Mouse (Mus musculus) neural tube, embryonic 13.5 days (tissue): Measurements from ENCODE around the gene Zfp638. TPM values are rescaled to one million over a fixed set of nuclear protein-coding genes. Genes with fewer than 3 reads are reported as not detected.

Experiments used
- ATAC-seq: fragments of 200-750 bp; cut with Nextera tagmentation; 2 replicates; pipeline ENCODE4 v1.8.0; 2017; ENCODE audit warnings: low read depth, mild to moderate bottlenecking, moderate TSS enrichment, moderate library complexity
- H3K27ac ChIP-seq: fragments of 300-500 bp; sonication (generic); replicated peaks from 2 replicates; pipeline ENCODE4 v1.5.1; 2015; ENCODE audit warnings: moderate library complexity, mild to moderate bottlenecking, inconsistent platforms
- H3K27me3 ChIP-seq: fragments of 300-500 bp; sonication (generic); 2 replicates; pipeline ENCODE4 v1.6.1; 2015; ENCODE audit warnings: mild to moderate bottlenecking, inconsistent platforms
- H3K36me3 ChIP-seq: fragments of 300-500 bp; sonication (generic); 2 replicates; pipeline ENCODE4 v1.6.1; 2015; ENCODE audit warnings: mild to moderate bottlenecking, inconsistent platforms
- H3K4me1 ChIP-seq: fragments of 300-500 bp; sonication (generic); replicated peaks from 2 replicates; pipeline ENCODE4 v1.6.1; 2015; ENCODE audit warnings: inconsistent platforms
- H3K4me2 ChIP-seq: fragments of 300-500 bp; sonication (generic); 2 replicates; pipeline ENCODE4 v1.6.1; 2015; ENCODE audit warnings: inconsistent platforms, mild to moderate bottlenecking, moderate library complexity
- H3K4me3 ChIP-seq: fragments of 300-500 bp; sonication (generic); 2 replicates; pipeline ENCODE4 v1.5.1; 2015; ENCODE audit warnings: mild to moderate bottlenecking, inconsistent platforms
- H3K9ac ChIP-seq: fragments of 300-500 bp; sonication (generic); 2 replicates; pipeline ENCODE4 v1.6.1; 2015; ENCODE audit warnings: moderate library complexity, mild to moderate bottlenecking, inconsistent platforms
- H3K9me3 ChIP-seq: fragments of 300-500 bp; sonication (generic); 2 replicates; pipeline ENCODE4 v1.6.1; 2016; ENCODE audit warnings: inconsistent platforms
- WGBS: fragments of 180-500 bp; shearing (Covaris S2); methylation state at CpG from one replicate; pipeline ENCODE4 v1.1.7; 2015; 5-methylcytosine and 5-hydroxymethylcytosine counted together
- polyA plus RNA-seq: library from polyadenylated mRNA; unstranded; fragments of >200 nt; fragmentation: Nextera tagmentation; extraction: Ambion mirVana; gene quantifications from 2 replicates; pipeline ENCODE4 v1.2.1, GENCODE M21; 2015

The Zfp638 gene
- polyA plus RNA-seq, 1 experiment from 2014 or later: 77.2 TPM

DNA sequence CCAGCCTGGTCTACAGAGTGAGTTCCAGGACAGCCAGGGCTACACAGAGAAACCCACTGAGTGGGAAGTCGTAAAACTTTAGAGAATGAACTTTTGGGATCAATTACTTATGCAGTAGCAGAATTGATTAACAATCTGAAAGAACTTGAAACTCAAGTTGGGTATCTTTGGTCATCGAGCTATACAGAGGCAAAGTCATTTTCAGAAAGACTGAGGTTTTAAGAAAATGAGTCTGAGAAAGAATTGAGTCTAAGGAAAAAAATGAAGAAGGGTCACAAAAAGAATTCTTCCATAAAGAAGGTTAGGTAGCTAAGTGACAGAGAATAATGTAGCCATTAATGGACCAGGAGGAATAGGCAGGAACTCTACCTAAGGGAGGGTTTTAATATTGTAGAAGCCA, 24.8 kb downstream of the Zfp638 start:
- Histone ChIP-seq H3K27ac (no peak overlapping the region), H3K4me1 (no peaks in the 10 kb centered on the region), H3K9me3 (no peaks in the 10 kb centered on the region), H3K9ac (no peak overlapping the region), H3K36me3 (no peaks in the 10 kb centered on the region), H3K4me2 (no peak overlapping the region), H3K4me3 (no peak overlapping the region), H3K27me3 (no peaks in the 10 kb centered on the region)
- 83% methylated on average over 2 of the region's 2 CpGs for WGBS
- no peak for ATAC-seq

DNA sequence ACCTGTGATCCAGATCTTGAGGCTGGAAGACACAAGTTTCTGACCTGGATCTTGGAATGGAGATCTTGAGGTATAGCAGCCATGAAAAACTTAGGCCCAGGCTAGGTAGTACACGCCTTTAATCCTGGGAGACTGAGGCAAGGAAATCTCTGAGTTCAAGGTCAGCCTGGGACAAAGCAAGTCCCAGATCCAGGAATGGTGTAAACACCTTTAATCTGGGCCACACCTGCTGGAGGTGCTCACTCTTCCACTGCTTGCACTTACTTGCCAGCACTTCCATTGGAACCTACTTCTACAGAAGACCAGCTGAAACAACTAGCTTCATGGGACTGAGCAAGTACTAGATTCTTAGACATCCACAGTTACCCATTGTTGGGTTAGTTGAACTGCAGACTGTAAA, 26.2 kb downstream of the Zfp638 start:
- 85% methylated on average over 1 of the region's 1 CpGs for WGBS
- H3K36me3 ChIP-seq: no peaks in the 10 kb centered on the region

DNA sequence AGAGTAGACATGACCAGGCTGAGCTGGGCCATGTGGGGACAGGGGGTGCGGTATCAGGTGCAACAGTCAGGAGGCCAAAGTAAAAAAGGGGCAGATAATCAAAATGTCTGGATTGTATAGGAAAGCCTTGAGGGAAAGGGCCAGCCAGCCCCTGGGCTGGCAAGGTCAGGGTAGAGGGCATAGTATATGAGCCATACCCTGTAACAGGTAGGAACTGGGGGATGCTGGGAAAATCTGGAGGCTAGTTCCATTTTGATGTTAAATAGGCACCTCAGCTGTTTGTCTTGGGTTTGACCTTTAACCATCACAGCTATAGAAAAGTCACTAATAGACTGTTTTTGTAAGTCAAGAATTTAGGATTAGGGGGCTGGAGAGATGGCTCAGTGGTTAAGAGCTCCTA, 26.7 kb downstream of the Zfp638 start:
- no peak overlapping the region for H3K4me3 ChIP-seq
- no peak overlapping the region for H3K9ac ChIP-seq
- no peak overlapping the region for H3K4me2 ChIP-seq
- no peaks in the 10 kb centered on the region for H3K36me3 ChIP-seq
- no peaks in the 10 kb centered on the region for H3K9me3 ChIP-seq
- no peak overlapping the region for H3K27ac ChIP-seq
- 100% methylated on average over 1 of the region's 1 CpGs for WGBS
- no peaks in the 10 kb centered on the region for H3K4me1 ChIP-seq
- no peak for ATAC-seq
- H3K27me3 ChIP-seq: no peaks in the 10 kb centered on the region

More for the DNA sequence above, 26.2 kb downstream of the Zfp638 start:
- no peaks in the 10 kb centered on the region for H3K4me1 ChIP-seq
- H3K9me3 ChIP-seq: no peaks in the 10 kb centered on the region
- H3K4me3 ChIP-seq: no peak overlapping the region
- H3K9ac ChIP-seq: no peak overlapping the region
- no peak for ATAC-seq
- no peak overlapping the region for H3K4me2 ChIP-seq
- H3K27ac ChIP-seq: no peak overlapping the region
- H3K27me3 ChIP-seq: no peaks in the 10 kb centered on the region

DNA sequence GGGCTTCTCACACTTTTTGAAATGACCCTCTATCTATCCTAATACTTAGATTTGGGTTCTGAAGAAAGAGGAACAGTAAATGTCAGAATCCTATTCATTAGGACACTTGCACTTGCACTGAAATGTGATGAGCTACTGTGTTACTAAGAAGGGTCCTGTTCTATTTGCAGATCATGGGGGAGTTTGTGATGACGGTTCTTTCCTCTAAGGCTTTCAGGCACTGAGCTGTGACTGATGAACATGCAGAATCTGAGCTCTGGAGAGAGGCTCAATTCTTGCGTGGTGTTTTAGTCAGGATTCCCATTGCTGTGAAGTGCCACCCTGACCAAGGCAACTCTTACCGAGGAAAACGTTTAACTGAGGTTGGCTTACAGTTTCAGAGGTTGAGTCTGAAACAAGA, 32.2 kb downstream of the Zfp638 start:
- Histone ChIP-seq H3K9ac (no peak overlapping the region), H3K4me2 (no peak overlapping the region), H3K27ac (no peak overlapping the region), H3K4me1 (no peaks in the 10 kb centered on the region), H3K36me3 (no peaks in the 10 kb centered on the region), H3K4me3 (no peak overlapping the region), H3K9me3 (no peaks in the 10 kb centered on the region), H3K27me3 (no peaks in the 10 kb centered on the region)
- no peak for ATAC-seq
- WGBS: 72% methylated on average over 4 of the region's 4 CpGs

DNA sequence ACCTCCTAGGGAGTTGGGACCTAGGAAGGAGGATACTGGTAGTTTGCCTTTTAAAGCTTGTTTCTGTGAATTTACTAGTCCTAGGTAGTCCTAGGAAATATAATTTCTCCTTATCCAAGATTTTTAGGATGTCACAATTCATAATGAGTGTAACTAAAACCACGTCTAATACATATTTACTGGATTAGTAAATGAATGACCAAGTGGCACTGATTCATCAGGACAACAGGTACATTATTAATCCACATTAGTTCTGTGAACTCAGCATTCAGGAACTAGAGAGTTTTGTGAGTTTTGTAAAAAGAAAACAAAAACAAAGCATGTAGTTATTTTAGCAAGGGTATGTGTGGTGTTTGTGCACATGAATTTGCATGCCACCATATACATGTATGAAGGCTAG, 38.4 kb downstream of the Zfp638 start:
- no peaks in the 10 kb centered on the region for H3K36me3 ChIP-seq
- no peak overlapping the region for H3K4me3 ChIP-seq
- no peak overlapping the region for H3K9ac ChIP-seq
- WGBS: 66% methylated on average over 1 of the region's 1 CpGs
- H3K4me1 ChIP-seq: no peaks in the 10 kb centered on the region
- no peaks in the 10 kb centered on the region for H3K27me3 ChIP-seq
- ATAC-seq: no peak
- H3K9me3 ChIP-seq: no peaks in the 10 kb centered on the region
- no peak overlapping the region for H3K27ac ChIP-seq
- no peak overlapping the region for H3K4me2 ChIP-seq

DNA sequence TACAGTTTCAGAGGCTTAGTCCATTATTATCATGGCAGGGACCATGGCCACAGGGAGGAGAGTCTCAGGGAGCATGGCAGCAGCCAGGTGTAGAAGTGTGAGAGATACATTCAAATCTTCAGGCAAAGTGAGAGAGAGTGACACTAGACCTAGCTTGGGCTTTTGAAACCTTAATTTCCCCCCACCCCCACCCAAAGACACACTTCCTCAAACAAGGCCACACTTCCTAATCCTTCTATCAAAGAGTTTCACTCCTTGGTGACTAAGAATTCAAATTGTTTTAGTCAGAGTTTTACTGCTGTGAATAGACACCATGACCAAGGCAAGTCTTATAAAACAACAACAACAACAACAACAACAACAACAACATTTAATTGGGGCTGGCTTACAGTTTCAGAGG, 39.8 kb downstream of the Zfp638 start:
- no peaks in the 10 kb centered on the region for H3K36me3 ChIP-seq
- H3K27me3 ChIP-seq: no peaks in the 10 kb centered on the region
- H3K4me1 ChIP-seq: no peaks in the 10 kb centered on the region
- no peaks in the 10 kb centered on the region for H3K9me3 ChIP-seq
- H3K4me3 ChIP-seq: no peak overlapping the region
- no peak overlapping the region for H3K27ac ChIP-seq
- no peak for ATAC-seq
- no peak overlapping the region for H3K9ac ChIP-seq
- no peak overlapping the region for H3K4me2 ChIP-seq

DNA sequence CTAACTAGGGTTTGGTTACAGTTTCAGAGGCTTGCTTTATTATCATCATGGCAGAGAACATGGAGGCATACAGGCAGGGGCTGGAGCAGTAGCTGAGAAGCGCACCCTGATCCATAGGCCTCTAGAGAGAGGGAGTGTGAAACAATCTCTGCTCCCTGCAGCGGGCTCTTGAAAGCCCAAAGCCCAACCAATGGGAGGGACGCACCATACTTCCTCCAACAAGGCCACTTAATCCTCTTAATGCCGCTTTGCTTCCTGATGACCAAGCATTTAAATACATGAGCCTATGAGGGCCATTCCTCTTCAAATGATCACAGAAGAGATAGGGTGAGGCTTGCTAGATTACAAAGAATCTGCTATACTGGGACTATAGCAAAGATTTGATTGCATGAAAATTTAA, 41.5 kb downstream of the Zfp638 start:
- no peak overlapping the region for H3K4me3 ChIP-seq
- H3K4me2 ChIP-seq: no peak overlapping the region
- H3K4me1 ChIP-seq: no peaks in the 10 kb centered on the region
- no peaks in the 10 kb centered on the region for H3K27me3 ChIP-seq
- H3K9ac ChIP-seq: no peak overlapping the region
- H3K36me3 ChIP-seq: no peaks in the 10 kb centered on the region
- ATAC-seq: no peak
- 35% methylated on average over 4 of the region's 4 CpGs for WGBS
- H3K9me3 ChIP-seq: no peaks in the 10 kb centered on the region
- no peak overlapping the region for H3K27ac ChIP-seq

DNA sequence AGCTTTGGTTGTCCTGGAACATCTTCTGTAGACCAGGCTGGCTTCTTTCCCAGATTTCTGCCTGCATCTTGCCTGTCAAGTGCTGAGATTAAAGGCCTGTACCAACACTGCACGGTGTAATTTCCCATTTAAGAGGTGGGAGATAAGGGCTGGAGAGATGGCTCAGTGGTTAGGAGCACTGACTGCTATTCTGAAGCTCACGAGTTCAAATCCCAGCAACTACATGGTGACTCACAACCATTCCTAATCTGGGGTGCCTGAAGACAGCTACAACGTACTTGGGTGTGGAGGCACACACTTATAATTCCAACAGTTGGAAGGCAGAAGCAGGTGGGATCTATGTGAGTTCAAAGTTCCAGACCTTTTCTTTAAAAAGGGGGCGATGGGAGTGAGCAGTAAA, 46.8 kb downstream of the Zfp638 start:
- ATAC-seq: peak; percentile 19; the same call in 1 of the 2 replicates
- Histone ChIP-seq H3K4me3 (peak overlapping the region; percentile 94), H3K9me3 (no peaks in the 10 kb centered on the region), H3K27me3 (no peaks in the 10 kb centered on the region), H3K27ac (no peak overlapping the region), H3K4me1 (peaks cover 7% of the 10 kb centered on the region; the same call in 1 of the 2 replicates), H3K9ac (no peak overlapping the region), H3K36me3 (no peaks in the 10 kb centered on the region), H3K4me2 (peak overlapping the region; percentile 70)
- WGBS: 47% methylated on average over 4 of the region's 4 CpGs

DNA sequence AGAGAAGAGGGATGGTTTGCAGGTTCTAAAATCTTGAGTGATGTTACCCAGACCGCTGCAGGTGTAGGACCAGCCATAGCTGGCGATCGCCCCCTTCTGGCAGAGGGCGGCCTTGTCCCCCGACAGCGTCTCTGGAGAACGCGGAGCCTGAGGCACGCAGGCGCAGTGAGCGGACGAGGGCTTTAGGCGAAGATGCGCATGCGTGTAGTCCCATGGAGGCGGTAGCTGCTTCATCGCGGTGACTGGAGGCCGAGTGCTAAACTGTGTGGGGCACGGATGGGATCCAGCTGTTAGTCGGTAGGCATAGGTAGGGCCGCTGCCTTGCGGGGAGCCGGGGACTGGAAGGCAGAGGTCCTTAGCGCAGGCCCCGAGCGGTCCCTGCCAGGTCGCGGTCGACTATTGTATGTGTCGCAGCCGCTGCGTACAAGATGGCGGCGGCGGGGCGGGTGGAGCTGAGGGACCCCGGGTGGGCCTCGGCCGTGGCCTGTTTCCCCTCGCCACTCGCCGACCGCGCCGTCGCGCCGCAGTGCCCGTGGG, 47.3 kb downstream of the Zfp638 start:
- Histone ChIP-seq H3K9ac (peak overlapping the region; percentile 99), H3K27me3 (no peaks in the 10 kb centered on the region), H3K4me3 (peak overlapping the region; percentile 94), H3K4me2 (peak overlapping the region; percentile 70), H3K9me3 (no peaks in the 10 kb centered on the region), H3K4me1 (peaks cover 7% of the 10 kb centered on the region; the same call in 1 of the 2 replicates), H3K27ac (peak overlapping the region; percentile 99), H3K36me3 (no peaks in the 10 kb centered on the region)
- WGBS: under 1% methylated on average over 32 of the region's 50 CpGs
- ATAC-seq: peak; percentile 96

DNA sequence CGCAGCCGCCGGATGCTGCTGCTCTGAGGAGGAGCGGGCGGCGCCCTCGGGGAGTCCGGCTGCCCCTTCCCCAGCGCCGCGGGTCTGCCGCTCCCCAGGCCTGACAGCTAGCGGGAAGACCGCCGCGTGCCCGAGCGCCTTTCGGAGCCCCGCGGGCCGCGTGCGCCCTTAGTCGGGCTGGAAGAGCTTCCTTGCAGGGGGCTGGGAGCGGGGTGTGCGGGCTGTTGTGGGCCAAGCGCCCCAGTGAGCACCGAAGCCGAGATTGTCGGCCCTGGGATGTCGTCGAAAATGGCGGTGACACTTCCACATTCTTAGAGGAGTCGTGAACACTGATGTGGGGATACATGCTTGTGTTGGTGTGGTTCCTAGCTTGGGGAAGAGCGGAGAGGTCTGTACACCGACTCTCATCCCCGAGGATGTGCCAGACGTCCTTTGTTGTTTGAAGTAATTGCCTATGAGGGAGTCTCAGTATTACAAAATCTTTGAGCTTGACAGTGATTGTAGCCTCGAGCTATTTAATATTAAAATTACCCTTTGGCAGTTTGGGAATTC, 47.9 kb downstream of the Zfp638 start:
- ATAC-seq: peak; percentile 83
- Histone ChIP-seq H3K36me3 (no peaks in the 10 kb centered on the region), H3K9ac (peak overlapping the region; percentile 99), H3K27me3 (no peaks in the 10 kb centered on the region), H3K27ac (peak overlapping the region; percentile 99), H3K4me2 (peak overlapping the region; percentile 70), H3K4me1 (peaks cover 7% of the 10 kb centered on the region; the same call in 1 of the 2 replicates), H3K4me3 (peak overlapping the region; percentile 94), H3K9me3 (no peaks in the 10 kb centered on the region)
- WGBS: under 1% methylated on average over 28 of the region's 40 CpGs

DNA sequence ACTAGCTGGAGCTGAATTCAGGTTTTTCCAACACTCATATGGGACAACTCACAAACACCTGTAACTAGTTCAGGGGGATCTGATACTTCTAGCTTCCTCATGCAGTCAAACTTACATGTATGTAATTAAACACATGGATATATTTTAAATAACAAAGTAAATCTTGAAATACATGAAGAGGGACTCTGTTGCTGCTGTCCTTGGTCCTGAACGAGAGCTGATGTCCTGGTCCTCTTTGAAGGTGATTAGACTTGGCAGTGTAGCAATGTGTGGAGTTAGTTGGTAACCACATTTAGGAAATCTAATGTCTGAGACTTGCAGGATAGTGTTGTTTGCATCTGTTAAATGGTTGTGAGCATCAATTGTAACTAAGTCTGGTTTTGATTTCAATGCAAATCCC, 60.5 kb downstream of the Zfp638 start:
- H3K4me2 ChIP-seq: no peak overlapping the region
- no peaks in the 10 kb centered on the region for H3K9me3 ChIP-seq
- no peak for ATAC-seq
- peaks cover 18% of the 10 kb centered on the region for H3K4me1 ChIP-seq
- no peak overlapping the region for H3K27ac ChIP-seq
- peaks cover 22% of the 10 kb centered on the region for H3K36me3 ChIP-seq
- no peak overlapping the region for H3K4me3 ChIP-seq
- 82% methylated on average over 1 of the region's 1 CpGs for WGBS
- no peak overlapping the region for H3K9ac ChIP-seq
- H3K27me3 ChIP-seq: no peaks in the 10 kb centered on the region

DNA sequence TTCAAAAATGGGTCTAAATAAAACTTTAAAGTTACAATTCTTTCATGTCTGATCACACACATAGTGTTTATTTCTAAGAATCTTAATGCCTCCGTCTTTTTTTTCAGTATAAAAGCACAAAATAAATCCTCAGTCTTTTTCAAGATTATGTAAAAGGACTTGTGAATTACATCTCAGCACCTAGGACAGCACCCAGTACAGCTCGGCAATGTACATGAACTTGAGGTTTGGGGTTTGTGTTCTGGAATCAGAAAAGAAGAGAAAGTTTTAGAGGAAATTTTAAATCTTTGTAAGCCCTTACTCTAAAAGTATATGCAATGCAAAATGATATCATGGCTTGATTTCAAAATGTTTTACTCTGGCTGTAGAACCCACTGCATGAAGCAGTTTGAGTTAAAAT, 61.3 kb downstream of the Zfp638 start:
- no peak overlapping the region for H3K9ac ChIP-seq
- no peak overlapping the region for H3K4me3 ChIP-seq
- peaks cover 23% of the 10 kb centered on the region for H3K4me1 ChIP-seq
- H3K36me3 ChIP-seq: peaks cover 22% of the 10 kb centered on the region
- H3K27me3 ChIP-seq: no peaks in the 10 kb centered on the region
- H3K9me3 ChIP-seq: no peaks in the 10 kb centered on the region
- 82% methylated on average over 2 of the region's 2 CpGs for WGBS
- H3K4me2 ChIP-seq: no peak overlapping the region
- no peak overlapping the region for H3K27ac ChIP-seq
- no peak for ATAC-seq

DNA sequence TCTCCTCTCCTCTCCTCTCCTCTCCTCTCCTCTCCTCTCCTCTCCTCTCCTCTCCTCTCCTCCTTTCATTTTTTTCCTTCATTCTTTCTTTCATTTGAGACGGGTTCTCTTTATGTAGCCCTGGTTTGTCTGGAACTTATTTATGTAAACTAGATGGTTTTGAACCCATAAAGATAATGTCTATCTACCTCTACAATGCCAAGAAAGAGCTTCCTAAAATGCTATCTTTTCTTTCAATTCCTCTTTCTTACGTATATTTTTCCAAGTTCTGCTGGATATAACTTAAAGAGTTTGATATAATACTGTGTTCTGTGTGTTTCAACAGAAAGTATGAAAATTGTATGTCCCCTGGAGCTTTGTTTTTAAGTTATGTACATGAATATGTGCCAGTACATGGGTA, 72.6 kb downstream of the Zfp638 start:
- Histone ChIP-seq H3K4me2 (no peak overlapping the region), H3K27me3 (no peaks in the 10 kb centered on the region), H3K27ac (no peak overlapping the region), H3K9me3 (no peaks in the 10 kb centered on the region), H3K36me3 (peaks cover 36% of the 10 kb centered on the region), H3K9ac (no peak overlapping the region), H3K4me1 (no peaks in the 10 kb centered on the region), H3K4me3 (no peak overlapping the region)
- WGBS: 96% methylated on average over 2 of the region's 2 CpGs
- no peak for ATAC-seq
